Mouse (Mus musculus): Measurements from ENCODE around the gene Pfkfb4. TPM values are rescaled to one million over a fixed set of nuclear protein-coding genes. Genes with fewer than 3 reads are reported as not detected.

Pfkfb4 gene
- total and polyA plus RNA-seq, 2 experiments from 2014 or later: 28.6 to 51.7 TPM

DNA sequence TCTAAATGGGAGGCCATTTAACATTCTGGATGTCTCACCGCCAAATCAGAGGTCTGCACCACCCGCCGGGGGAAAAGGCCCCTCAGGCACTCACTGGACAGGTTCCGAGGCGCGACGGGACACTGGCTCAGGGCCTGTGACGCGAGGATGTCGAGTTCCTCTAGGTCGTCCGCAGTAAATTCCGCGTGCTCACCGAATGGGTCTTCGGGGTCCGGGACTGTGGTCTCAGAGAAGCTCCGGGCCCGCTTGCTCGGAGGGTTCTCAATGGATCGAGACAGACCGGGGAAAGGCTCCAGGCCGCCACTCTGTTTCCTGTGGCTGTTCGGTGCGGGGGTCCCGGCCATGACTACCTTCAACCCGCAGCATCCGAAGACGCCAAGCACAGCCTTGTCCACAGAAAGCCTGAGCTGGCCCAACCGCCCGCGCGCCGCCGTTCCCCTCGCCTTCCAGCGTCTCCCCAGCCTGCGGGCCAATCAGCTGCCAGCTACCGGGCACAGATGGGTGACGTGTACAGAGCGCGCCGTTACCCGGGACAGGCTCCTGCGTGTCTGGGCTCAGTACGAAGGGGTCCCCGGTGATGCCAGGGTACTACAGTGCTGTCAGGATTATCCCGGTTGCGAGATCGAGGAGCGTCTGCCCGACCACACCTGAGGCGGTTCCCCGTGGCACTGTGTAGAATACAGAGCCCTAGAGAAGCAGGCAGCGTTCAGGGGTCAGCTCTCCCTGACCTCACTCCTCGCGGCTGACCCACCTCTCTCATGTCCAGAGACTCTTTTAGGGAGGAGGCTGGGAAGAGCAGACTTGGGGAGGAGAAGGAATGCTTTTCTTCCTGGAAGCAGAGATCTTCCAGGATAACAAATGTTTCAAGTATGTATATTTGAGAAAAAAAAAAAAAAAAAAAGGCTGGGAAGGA, 82.3 kb downstream of the Pfkfb4 start, which contains the start of gene Atrip:
Gene Atrip, minus strand, starts transcription at position 464 of the 913 bp plus-strand sequence.
- Histone ChIP-seq H3K27ac (ENCODE audit: low read depth, low read length) (peak within 1 kb of the TSS; percentile 58), H3K27me3 (ENCODE audit: insufficient read depth, low read length) (no peaks in the 10 kb centered on the region), H3K36me3 (ENCODE audit: insufficient read depth, low read length) (peaks cover 23% of the 10 kb centered on the region), H3K4me1 (ENCODE audit: insufficient read depth, low read length) (peaks cover 8% of the 10 kb centered on the region), H3K9me3 (ENCODE audit: low read length) (no peaks in the 10 kb centered on the region), H3K9ac (replicated peaks; ENCODE audit: low read length, poor library complexity, severe bottlenecking) (peak within 1 kb of the TSS; percentile 83), H3K4me2 (ENCODE audit: low read depth, low read length, poor library complexity, severe bottlenecking) (peak within 1 kb of the TSS; percentile 79), H3K4me3 (ENCODE audit: low read depth, low read length) (peak within 1 kb of the TSS; percentile 65)
- no peak for TF ChIP-seq CTCF (IDR thresholded peaks at IDR 0.05)
- peak; percentile 93 for DNase-seq (ENCODE audit: low spot score)
- peak; percentile 94 for ATAC-seq (ENCODE audit: low FRiP score)
- WGBS: under 1% methylated on average over 57 of the region's 57 CpGs

DNA sequence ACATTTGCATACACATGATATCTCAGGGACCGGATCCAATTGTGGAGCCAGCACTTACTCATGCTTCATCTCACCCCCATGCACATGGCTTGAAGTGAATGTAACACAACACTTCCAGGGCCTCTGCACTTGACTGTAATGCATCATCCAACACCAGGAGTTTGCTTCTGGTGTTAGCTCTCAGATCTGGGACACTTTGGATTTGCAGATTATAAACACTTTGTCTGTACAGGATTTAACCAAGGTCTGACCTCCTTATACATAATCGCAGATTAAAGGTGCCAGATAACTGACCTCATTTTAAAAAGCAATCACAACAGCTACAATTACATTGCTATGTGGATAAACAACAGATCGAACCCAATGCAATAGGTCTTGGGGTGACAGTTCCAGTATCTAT, 88.9 kb downstream of the Pfkfb4 start:
- Histone ChIP-seq H3K4me1 (ENCODE audit: insufficient read depth, low read length) (peaks cover 13% of the 10 kb centered on the region; the same call in 1 of the 2 replicates), H3K36me3 (ENCODE audit: insufficient read depth, low read length) (0 out of 2 replicates have a peak, but pooled peaks cover 2% of the 10 kb centered on the region), H3K9me3 (ENCODE audit: low read length) (no peaks in the 10 kb centered on the region), H3K4me3 (ENCODE audit: low read depth, low read length) (no peak overlapping the region), H3K9ac (replicated peaks; ENCODE audit: low read length, poor library complexity, severe bottlenecking) (no peak overlapping the region), H3K27me3 (ENCODE audit: insufficient read depth, low read length) (no peaks in the 10 kb centered on the region), H3K27ac (ENCODE audit: low read depth, low read length) (no peak overlapping the region), H3K4me2 (ENCODE audit: low read depth, low read length, poor library complexity, severe bottlenecking) (no peak overlapping the region)
- TF ChIP-seq CTCF (IDR thresholded peaks at IDR 0.05): no peak
- DNase-seq (ENCODE audit: low spot score) (no peak), ATAC-seq (ENCODE audit: low FRiP score) (no peak)
- WGBS: 98% methylated on average over 3 of the region's 3 CpGs

DNA sequence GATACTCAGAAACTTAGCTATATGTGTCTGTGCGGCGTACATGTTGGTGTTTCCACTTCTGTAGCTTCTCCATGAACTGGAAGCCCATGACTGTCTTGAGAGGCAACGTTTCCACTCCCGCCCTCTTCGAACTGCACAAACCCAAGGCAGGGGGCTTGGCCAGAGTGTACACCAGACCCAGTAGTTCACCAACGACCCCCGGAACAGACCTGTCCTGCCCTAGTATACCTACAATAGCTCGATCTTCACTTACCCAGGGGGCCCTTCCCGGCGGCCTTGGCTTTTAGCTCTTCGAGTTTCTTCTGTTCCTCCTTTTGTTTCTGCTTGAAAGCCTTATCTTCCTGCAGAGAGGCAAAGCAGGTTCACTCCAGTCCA, 90.2 kb downstream of the Pfkfb4 start:
- Histone ChIP-seq H3K4me2 (ENCODE audit: low read depth, low read length, poor library complexity, severe bottlenecking) (peak overlapping the region; percentile 88), H3K36me3 (ENCODE audit: insufficient read depth, low read length) (0 out of 2 replicates have a peak, but pooled peaks cover 2% of the 10 kb centered on the region), H3K27me3 (ENCODE audit: insufficient read depth, low read length) (no peaks in the 10 kb centered on the region), H3K9ac (replicated peaks; ENCODE audit: low read length, poor library complexity, severe bottlenecking) (peak overlapping the region; percentile 89), H3K9me3 (ENCODE audit: low read length) (no peaks in the 10 kb centered on the region), H3K27ac (ENCODE audit: low read depth, low read length) (peak overlapping the region; percentile 70), H3K4me1 (ENCODE audit: insufficient read depth, low read length) (peaks cover 13% of the 10 kb centered on the region; the same call in 1 of the 2 replicates), H3K4me3 (ENCODE audit: low read depth, low read length) (peak overlapping the region; percentile 70)
- ATAC-seq (ENCODE audit: low FRiP score) (peak; percentile 45; the same call in 1 of the 2 replicates), DNase-seq (ENCODE audit: low spot score) (no peak)
- 7% methylated on average over 11 of the region's 11 CpGs for WGBS
- no peak for TF ChIP-seq CTCF (IDR thresholded peaks at IDR 0.05)

MicroRNAs encoded within 50 kb of the gene (microRNA counts, 519-probe panel; counts per million panel counts)
- microRNA mmu-miR-711: 528 counts per million, percentile 58 among the panel's probes with 10 or more counts

Small RNA genes within 50 kb of the gene (microRNA-seq; reads per million reads assigned to microRNA genes)
- not detected for gene Mir711 (ENCODE audit: borderline number of aligned reads)

Other genes starting within 250 kb of the Pfkfb4 start
- gene Ip6k2, start 208.0 kb upstream of the Pfkfb4 start, total RNA-seq (2014; rRNA removed): 126 and 138 TPM in 2 replicates
- 228 and 230 TPM in 2 replicates for gene Ip6k2, start 208.0 kb upstream of the Pfkfb4 start, polyA plus RNA-seq (2015; fragmentation: Nextera tagmentation; extraction: Ambion mirVana)
- 30.1 and 83.4 TPM in 2 replicates for gene Nckipsd, start 183.4 kb upstream of the Pfkfb4 start, total RNA-seq (2014; rRNA removed)
- gene Nckipsd, start 183.4 kb upstream of the Pfkfb4 start, polyA plus RNA-seq (2015; fragmentation: Nextera tagmentation; extraction: Ambion mirVana): 25.7 and 32.5 TPM in 2 replicates
- gene Celsr3, start 165.5 kb upstream of the Pfkfb4 start, total RNA-seq (2014; rRNA removed): 61.7 and 76.3 TPM in 2 replicates
- gene Celsr3, start 165.5 kb upstream of the Pfkfb4 start, polyA plus RNA-seq (2015; fragmentation: Nextera tagmentation; extraction: Ambion mirVana): 7.2 and 7.4 TPM in 2 replicates
- gene Slc26a6, start 138.5 kb upstream of the Pfkfb4 start, total RNA-seq (2014; rRNA removed): 18.0 and 20.2 TPM in 2 replicates
- 23.8 and 24.6 TPM in 2 replicates for gene Slc26a6, start 138.5 kb upstream of the Pfkfb4 start, polyA plus RNA-seq (2015; fragmentation: Nextera tagmentation; extraction: Ambion mirVana)
- 0.88 and 1.6 TPM in 2 replicates for gene Tmem89, start 77.2 kb upstream of the Pfkfb4 start, total RNA-seq (2014; rRNA removed)
- gene Tmem89, start 77.2 kb upstream of the Pfkfb4 start, polyA plus RNA-seq (2015; fragmentation: Nextera tagmentation; extraction: Ambion mirVana): 0.18 and 0.21 TPM in 2 replicates
- gene Uqcrc1, start 55.1 kb upstream of the Pfkfb4 start, total RNA-seq (2014; rRNA removed): 407 and 456 TPM in 2 replicates
- 522 and 562 TPM in 2 replicates for gene Uqcrc1, start 55.1 kb upstream of the Pfkfb4 start, polyA plus RNA-seq (2015; fragmentation: Nextera tagmentation; extraction: Ambion mirVana)
- 1.7 and 4.5 TPM in 2 replicates for gene Col7a1, start 38.2 kb upstream of the Pfkfb4 start, total RNA-seq (2014; rRNA removed)
- 0.71 and 1.5 TPM in 2 replicates for gene Col7a1, start 38.2 kb upstream of the Pfkfb4 start, polyA plus RNA-seq (2015; fragmentation: Nextera tagmentation; extraction: Ambion mirVana)
- not detected in 2 replicates for gene Ucn2, start 5.8 kb upstream of the Pfkfb4 start, total RNA-seq (2014; rRNA removed)
- gene Ucn2, start 5.8 kb upstream of the Pfkfb4 start, polyA plus RNA-seq (2015; fragmentation: Nextera tagmentation; extraction: Ambion mirVana): not detected in 2 replicates
- 79.7 and 80.6 TPM in 2 replicates for gene Shisa5, start 46.8 kb downstream of the Pfkfb4 start, total RNA-seq (2014; rRNA removed)
- 75.0 and 89.3 TPM in 2 replicates for gene Shisa5, start 46.8 kb downstream of the Pfkfb4 start, polyA plus RNA-seq (2015; fragmentation: Nextera tagmentation; extraction: Ambion mirVana)
- gene Trex1, start 68.0 kb downstream of the Pfkfb4 start, total RNA-seq (2014; rRNA removed): 22.5 and 28.1 TPM in 2 replicates
- gene Trex1, start 68.0 kb downstream of the Pfkfb4 start, polyA plus RNA-seq (2015; fragmentation: Nextera tagmentation; extraction: Ambion mirVana): 14.8 and 18.6 TPM in 2 replicates
- gene Atrip, start 82.3 kb downstream of the Pfkfb4 start, total RNA-seq (2014; rRNA removed): 34.7 and 35.1 TPM in 2 replicates
- gene Atrip, start 82.3 kb downstream of the Pfkfb4 start, polyA plus RNA-seq (2015; fragmentation: Nextera tagmentation; extraction: Ambion mirVana): 32.9 and 34.7 TPM in 2 replicates
- 6.9 and 7.4 TPM in 2 replicates for gene Ccdc51, start 90.7 kb downstream of the Pfkfb4 start, total RNA-seq (2014; rRNA removed)
- gene Ccdc51, start 90.7 kb downstream of the Pfkfb4 start, polyA plus RNA-seq (2015; fragmentation: Nextera tagmentation; extraction: Ambion mirVana): 4.8 and 7.1 TPM in 2 replicates
- 129 and 162 TPM in 2 replicates for gene Tma7, start 90.8 kb downstream of the Pfkfb4 start, total RNA-seq (2014; rRNA removed)
- 766 and 825 TPM in 2 replicates for gene Tma7, start 90.8 kb downstream of the Pfkfb4 start, polyA plus RNA-seq (2015; fragmentation: Nextera tagmentation; extraction: Ambion mirVana)
- gene Plxnb1, start 103.6 kb downstream of the Pfkfb4 start, total RNA-seq (2014; rRNA removed): 64.8 and 73.2 TPM in 2 replicates
- gene Plxnb1, start 103.6 kb downstream of the Pfkfb4 start, polyA plus RNA-seq (2015; fragmentation: Nextera tagmentation; extraction: Ambion mirVana): 10.2 and 11.1 TPM in 2 replicates
- not detected in 2 replicates for gene Fbxw21, start 170.3 kb downstream of the Pfkfb4 start, total RNA-seq (2014; rRNA removed)
- gene Fbxw21, start 170.3 kb downstream of the Pfkfb4 start, polyA plus RNA-seq (2015; fragmentation: Nextera tagmentation; extraction: Ambion mirVana): not detected in 2 replicates
- gene Fbxw13, start 204.2 kb downstream of the Pfkfb4 start, total RNA-seq (2014; rRNA removed): not detected in 2 replicates
- gene Fbxw13, start 204.2 kb downstream of the Pfkfb4 start, polyA plus RNA-seq (2015; fragmentation: Nextera tagmentation; extraction: Ambion mirVana): 0.16 TPM in 1 of 2 replicates, not detected in the other
- gene Fbxw20, start 243.0 kb downstream of the Pfkfb4 start, total RNA-seq (2014; rRNA removed): not detected in 2 replicates
- not detected in 2 replicates for gene Fbxw20, start 243.0 kb downstream of the Pfkfb4 start, polyA plus RNA-seq (2015; fragmentation: Nextera tagmentation; extraction: Ambion mirVana)

All from midbrain, postnatal 0 days (tissue).